Mouse (Mus musculus) bone marrow, adult 2 months (tissue): ENCODE results near the gene Zfp941. TPM values are rescaled to one million over a fixed set of nuclear protein-coding genes. Genes with fewer than 3 reads are reported as not detected.

Experiments
- H3K27ac ChIP-seq: fragments of 200-500 bp; 2 replicates; pipeline ENCODE4 v1.5.1; 2012; ENCODE audit warnings: low read depth, mild to moderate bottlenecking, control low read depth, inconsistent platforms, low read length; ENCODE audit not compliant: control insufficient read depth, poor library complexity, insufficient read depth
- H3K4me1 ChIP-seq: fragments of 200-500 bp; 2 replicates; pipeline ENCODE4 v1.6.1; 2011; ENCODE audit warnings: low read length; ENCODE audit not compliant: control insufficient read depth, insufficient read depth
- H3K4me3 ChIP-seq: fragments of 200-500 bp; replicated peaks from 2 replicates; pipeline ENCODE3; 2011; ENCODE audit warnings: mild to moderate bottlenecking, low read depth, low read length, control low read depth; ENCODE audit not compliant: control insufficient read depth
- CTCF ChIP-seq: fragments of 200-500 bp; IDR thresholded peaks from 2 replicates; pipeline ENCODE4 v1.5.1; 2011; ENCODE audit warnings: low read length, control low read depth; ENCODE audit not compliant: control insufficient read depth, insufficient read depth
- POLR2A ChIP-seq: fragments of 200-500 bp; IDR thresholded peaks from 2 replicates; pipeline ENCODE4 v1.6.1; 2011; ENCODE audit warnings: low read depth, mild to moderate bottlenecking, control low read depth, low read length, borderline replicate concordance; ENCODE audit not compliant: control insufficient read depth
- WGBS: fragments of 180-500 bp; shearing (Covaris S2); methylation state at CpG from one replicate; pipeline ENCODE4 v1.1.7; 2018; 5-methylcytosine and 5-hydroxymethylcytosine counted together
- polyA plus RNA-seq: library from polyadenylated mRNA; stranded (reverse); fragments of >200 nt; gene quantifications from 2 replicates; pipeline ENCODE4 v1.2.4, GENCODE M21; 2011; ENCODE audit warnings: low replicate concordance; ENCODE audit not compliant: missing spikeins, insufficient read depth, insufficient read length

Gene Zfp941
- polyA plus RNA-seq, 1 experiment = 0.40 TPM

DNA sequence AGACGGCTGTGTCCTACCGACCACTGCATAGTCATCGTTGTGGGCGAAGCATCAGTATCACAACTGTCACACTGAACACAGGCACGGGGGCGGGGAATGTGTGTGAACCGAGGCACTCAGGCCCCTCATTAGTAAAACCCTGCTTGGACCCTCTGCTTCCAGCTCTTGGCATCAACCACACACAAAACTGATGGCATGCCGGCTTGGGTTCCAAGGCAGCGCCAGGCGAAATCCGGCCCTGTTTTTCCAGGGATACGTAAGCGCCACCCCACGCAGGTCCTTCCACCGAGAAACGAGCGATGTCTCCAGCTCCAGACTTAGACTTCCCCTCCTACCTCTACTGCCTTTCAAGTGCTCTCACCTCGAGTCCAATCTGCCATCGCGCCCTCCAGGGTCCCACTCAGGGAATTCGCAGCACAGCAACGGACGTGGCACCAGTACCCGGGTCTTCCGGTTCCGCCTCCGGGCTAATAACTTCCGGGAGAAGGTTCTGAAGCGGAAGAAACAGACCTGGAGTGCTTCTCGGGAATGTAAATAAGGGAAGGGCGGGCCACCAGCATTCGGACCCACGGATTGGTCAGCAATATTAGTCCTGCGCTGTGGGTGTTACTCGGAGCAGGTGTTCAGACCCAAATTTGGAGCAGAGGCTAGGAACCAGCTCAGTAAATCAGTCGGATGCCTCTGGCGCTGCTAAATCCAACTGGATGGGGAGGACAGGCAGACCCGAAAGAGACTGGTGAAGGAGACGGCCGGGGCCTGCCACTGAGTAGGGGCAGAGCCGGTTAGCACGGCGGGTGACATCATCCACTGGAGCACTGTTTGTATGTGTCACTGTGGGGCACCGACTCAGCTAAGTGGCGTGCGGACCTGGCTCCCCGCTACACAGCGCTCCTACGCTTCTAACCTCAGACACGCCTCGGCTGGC, 34.1 kb upstream of the Zfp941 start, which contains the start of gene Gm45785:
TSS of gene Gm45785 (minus strand) at position 472 of the 925 bp plus-strand sequence.
- peaks cover 6% of the 10 kb centered on the region; the same call in 1 of the 2 replicates for H3K4me1 ChIP-seq
- TF ChIP-seq POLR2A (peak; percentile 66; the same call in 1 of the 2 replicates), CTCF (no peak)
- under 1% methylated on average over 51 of the region's 51 CpGs for WGBS
- H3K4me3 ChIP-seq = peak within 1 kb of the TSS; percentile 82
- peak within 1 kb of the TSS; percentile 88 for H3K27ac ChIP-seq

DNA sequence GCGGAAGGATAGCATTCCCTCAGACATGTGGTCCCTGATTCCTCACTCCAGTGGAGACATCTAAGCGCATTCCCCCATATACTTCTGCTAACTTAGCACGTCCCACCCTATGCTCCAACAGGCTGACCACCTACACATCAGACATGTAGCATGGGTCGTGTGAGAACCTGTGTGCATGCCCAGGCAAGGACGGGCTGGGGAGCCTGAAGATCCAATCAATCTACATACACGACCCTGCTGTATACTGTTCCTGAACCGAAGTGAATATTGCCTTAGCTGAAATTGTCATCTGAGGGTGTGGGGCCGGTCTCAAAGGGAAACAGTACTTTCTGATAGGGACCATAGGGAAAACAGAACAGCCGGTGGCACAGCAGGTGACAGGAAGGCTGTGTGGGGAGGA, 33.2 kb upstream of the Zfp941 start:
- WGBS = 57% methylated on average over 9 of the region's 9 CpGs
- Histone ChIP-seq H3K4me3 (peak overlapping the region; percentile 82), H3K27ac (no peak overlapping the region; the same call in 1 of the 2 replicates), H3K4me1 (peaks cover 6% of the 10 kb centered on the region; the same call in 1 of the 2 replicates)
- TF ChIP-seq POLR2A (no peak), CTCF (no peak)

DNA sequence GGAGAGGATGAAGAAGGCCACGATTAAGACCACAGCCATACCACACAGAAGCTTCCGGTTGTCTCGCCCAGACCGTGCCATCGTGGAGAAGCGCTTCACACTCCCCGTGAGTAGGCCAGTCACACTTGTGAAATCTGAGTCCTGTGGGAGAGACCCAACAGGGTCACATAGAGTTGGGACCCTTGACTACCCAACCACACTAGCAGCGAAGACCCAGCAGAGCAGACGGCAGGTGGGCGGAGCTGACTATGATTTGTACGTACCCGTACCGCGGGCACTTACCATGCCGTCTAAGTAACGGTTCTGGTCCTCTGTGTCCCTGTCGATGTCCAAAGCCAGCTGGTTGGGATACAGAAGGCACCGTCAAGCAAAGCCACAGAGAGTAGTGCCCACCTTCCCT, 32.5 kb upstream of the Zfp941 start:
- H3K27ac ChIP-seq = no peak overlapping the region
- no peak for TF ChIP-seq POLR2A
- TF ChIP-seq CTCF = no peak
- WGBS = 88% methylated on average over 18 of the region's 18 CpGs
- H3K4me1 ChIP-seq = peaks cover 6% of the 10 kb centered on the region; the same call in 1 of the 2 replicates
- no peak overlapping the region for H3K4me3 ChIP-seq

DNA sequence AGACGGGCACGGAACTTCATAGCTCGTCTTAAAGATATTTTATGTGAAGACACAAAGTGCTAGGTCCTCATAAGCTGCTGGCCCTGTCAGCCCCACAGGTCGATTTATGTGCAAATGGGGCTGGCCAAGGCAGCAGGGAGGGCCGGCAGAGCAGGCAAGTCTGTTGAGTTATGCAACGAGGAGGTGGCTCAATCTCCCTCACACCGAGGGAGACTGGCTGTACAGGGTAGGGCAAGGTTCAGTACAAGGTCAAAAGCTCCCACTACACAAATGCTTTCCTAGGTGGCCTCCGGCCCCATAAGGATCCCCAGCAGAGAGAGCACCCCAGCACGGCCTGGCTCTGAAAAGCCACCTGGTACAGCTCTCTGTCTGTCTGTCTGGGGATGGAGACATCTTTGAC, 31.4 kb upstream of the Zfp941 start:
- Histone ChIP-seq H3K27ac (no peak overlapping the region), H3K4me3 (no peak overlapping the region), H3K4me1 (peaks cover 3% of the 10 kb centered on the region; the same call in 1 of the 2 replicates)
- WGBS = 52% methylated on average over 9 of the region's 9 CpGs
- TF ChIP-seq CTCF (no peak), POLR2A (no peak)

DNA sequence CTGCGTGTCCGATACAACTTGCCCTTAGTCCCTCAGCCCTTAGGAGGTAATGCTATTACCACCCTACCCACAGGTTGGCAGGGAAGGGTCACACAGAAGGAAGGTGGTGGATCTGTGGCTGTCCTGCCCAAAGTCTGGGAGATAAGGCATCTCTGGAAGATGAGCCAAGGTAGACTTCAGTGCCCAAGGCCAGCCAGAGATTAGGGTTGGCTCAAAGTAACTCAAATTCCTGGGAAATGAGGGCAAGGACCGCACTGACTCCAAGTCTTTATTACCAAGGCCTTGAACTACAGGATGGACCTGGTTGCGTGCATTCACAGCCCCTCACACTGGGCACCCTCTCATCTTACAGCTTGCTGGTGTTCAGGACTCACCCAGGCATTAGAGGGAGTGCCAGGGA, 29.9 kb upstream of the Zfp941 start:
- Histone ChIP-seq H3K4me1 (peaks cover 1% of the 10 kb centered on the region; the same call in 1 of the 2 replicates), H3K27ac (no peak overlapping the region), H3K4me3 (no peak overlapping the region)
- TF ChIP-seq CTCF (no peak), POLR2A (no peak)
- 92% methylated on average over 4 of the region's 4 CpGs for WGBS

DNA sequence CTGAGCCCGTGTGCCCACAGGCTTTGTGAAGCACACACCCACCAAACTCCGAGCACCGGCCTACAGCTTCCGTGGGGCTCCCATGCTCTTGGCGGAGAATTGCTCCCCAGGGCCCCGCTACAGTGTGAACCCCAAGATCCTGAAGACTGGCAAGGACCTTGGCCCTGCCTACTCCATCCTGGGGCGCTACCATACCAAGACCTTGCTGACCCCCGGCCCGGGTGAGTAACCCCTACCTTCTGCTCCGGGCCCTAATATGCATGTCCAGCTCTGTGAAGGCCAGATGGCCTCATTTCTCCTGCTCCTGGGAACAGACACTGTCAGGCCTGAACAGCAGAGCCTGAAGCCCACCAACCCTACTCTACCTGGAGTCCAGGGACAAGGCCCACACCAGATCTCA, 26.6 kb upstream of the Zfp941 start:
- WGBS = 86% methylated on average over 10 of the region's 10 CpGs
- Histone ChIP-seq H3K27ac (no peak overlapping the region), H3K4me3 (no peak overlapping the region), H3K4me1 (no peaks in the 10 kb centered on the region)
- TF ChIP-seq CTCF (no peak), POLR2A (no peak)

DNA sequence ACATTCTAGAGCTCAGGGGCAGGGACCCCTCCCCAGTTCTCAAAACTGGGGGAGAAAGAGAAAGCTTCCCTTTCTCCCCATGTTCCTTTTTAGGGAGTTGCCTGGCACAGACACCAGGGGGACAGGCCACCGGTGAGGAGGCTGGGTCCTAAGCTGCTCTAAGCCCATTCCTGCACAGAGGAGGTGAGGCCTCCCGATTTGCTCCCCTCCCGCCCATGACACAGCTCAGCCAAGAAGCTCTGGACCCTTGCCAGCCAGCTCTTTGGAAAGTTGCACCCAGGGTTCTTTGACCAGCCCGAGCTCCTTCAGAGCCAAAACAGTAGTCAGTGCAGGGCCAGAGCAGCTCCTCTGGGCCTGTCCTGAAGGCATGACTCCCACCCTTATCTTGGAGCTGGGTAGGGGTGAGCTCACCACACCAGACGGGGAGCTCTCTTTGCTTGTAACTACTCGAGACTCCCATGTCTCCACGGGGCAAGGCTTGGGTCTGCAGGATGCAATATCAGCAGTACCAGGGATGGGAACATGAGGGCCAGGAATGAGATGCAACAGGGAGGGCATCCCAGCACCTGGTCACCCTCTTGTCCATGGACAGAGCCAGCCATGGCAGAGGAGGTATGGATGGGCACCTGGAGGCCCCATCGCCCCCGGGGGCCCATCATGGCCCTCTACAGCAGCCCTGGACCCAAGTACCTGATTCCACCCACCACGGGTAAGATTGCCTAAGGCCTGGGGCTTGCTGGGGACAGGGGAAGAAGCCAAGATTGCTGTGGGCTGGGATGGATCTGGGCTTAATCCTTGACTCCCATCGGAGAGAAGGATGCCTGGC, 26.0 kb upstream of the Zfp941 start, which contains the start of gene Odf3:
TSS of gene Odf3 (plus strand) at position 51 of the 826 bp plus-strand sequence.
- no peaks in the 10 kb centered on the region for H3K4me1 ChIP-seq
- no peak within 1 kb of the TSS for H3K27ac ChIP-seq
- TF ChIP-seq CTCF = no peak
- TF ChIP-seq POLR2A = no peak
- no peak within 1 kb of the TSS for H3K4me3 ChIP-seq
- WGBS = 66% methylated on average over 11 of the region's 11 CpGs

DNA sequence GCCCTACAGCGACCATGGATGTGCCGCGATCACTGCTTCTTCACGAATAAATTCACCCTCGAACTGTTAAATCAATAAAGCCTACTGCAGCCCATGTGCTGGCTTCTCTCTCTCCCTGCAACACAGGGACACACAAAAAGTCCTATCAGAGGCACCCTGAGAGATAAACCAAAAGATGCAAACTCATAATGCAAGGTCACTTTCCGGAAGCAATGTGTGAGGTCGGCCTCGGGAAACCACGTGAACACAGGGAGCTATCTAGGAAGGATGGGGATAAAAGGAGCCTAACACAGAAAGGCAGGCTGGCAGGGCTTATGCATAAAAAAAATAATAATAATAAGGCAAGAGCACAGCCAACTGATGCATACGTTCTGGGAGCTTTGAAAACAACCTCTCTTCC, 24.7 kb upstream of the Zfp941 start:
- 77% methylated on average over 10 of the region's 10 CpGs for WGBS
- Histone ChIP-seq H3K4me1 (no peaks in the 10 kb centered on the region), H3K4me3 (no peak overlapping the region), H3K27ac (no peak overlapping the region)
- TF ChIP-seq POLR2A (no peak), CTCF (no peak)
